Mouse (Mus musculus) lung, postnatal 0 days (tissue): Measurements from ENCODE around the gene Orai1.

ENCODE experiments used
- CTCF ChIP-seq: IDR thresholded peaks from 2 replicates; pipeline ENCODE4 v1.5.1; 2016; ENCODE audit warnings: antibody characterized with exemption, mild to moderate bottlenecking
- EP300 ChIP-seq: IDR thresholded peaks from 2 replicates; pipeline ENCODE4 v1.6.1; 2016; ENCODE audit warnings: antibody characterized with exemption, mild to moderate bottlenecking, control low read depth

- TF ChIP-seq CTCF (no peak), EP300 (no peak)
These were observed 35.9 kb upstream of the Orai1 start for GRCm38 (mm10) chr5:122978970-122979369.
